Mouse (Mus musculus) bone marrow macrophage, adult 2 months (primary cell): ENCODE results near the gene Rock2. TPM values are rescaled to one million over a fixed set of nuclear protein-coding genes. Genes with fewer than 3 reads are reported as not detected.

Experiments
- H3K27ac ChIP-seq: 2 replicates; pipeline ENCODE4 v1.5.1; 2012; ENCODE audit warnings: low read depth, low read length; ENCODE audit not compliant: insufficient read depth
- H3K4me1 ChIP-seq: 2 replicates; pipeline ENCODE4 v1.6.1; 2012; ENCODE audit warnings: low read length; ENCODE audit not compliant: control insufficient read depth, insufficient read depth
- H3K4me3 ChIP-seq: 2 replicates; pipeline ENCODE4 v1.5.1; 2012; ENCODE audit warnings: mild to moderate bottlenecking, low read length, moderate library complexity; ENCODE audit not compliant: insufficient read depth
- CTCF ChIP-seq: IDR thresholded peaks from 2 replicates; pipeline ENCODE4 v1.5.1; 2012; ENCODE audit warnings: low read depth, mild to moderate bottlenecking, low read length, moderate library complexity
- POLR2A ChIP-seq: IDR thresholded peaks from 2 replicates; pipeline ENCODE4 v1.6.1; 2012; ENCODE audit warnings: mild to moderate bottlenecking, low read depth, low read length, borderline replicate concordance
- polyA plus RNA-seq: library from polyadenylated mRNA; stranded (reverse); fragments of >200 nt; gene quantifications from 2 replicates; pipeline ENCODE4 v1.2.4, GENCODE M21; 2012; ENCODE audit not compliant: missing spikeins, insufficient read depth, insufficient read length

Rock2 gene
- polyA plus RNA-seq, 1 experiment: 47.9 TPM

GRCm38 (mm10) chr12:16880077-16880476 is 14.6 kb upstream of the Rock2 start:
- TF ChIP-seq POLR2A (no peak), CTCF (no peak)
- peaks cover 39% of the 10 kb centered on the region for H3K4me1 ChIP-seq
- no peak overlapping the region for H3K27ac ChIP-seq
- no peak overlapping the region for H3K4me3 ChIP-seq

GRCm38 (mm10) chr12:16882442-16882841 is 12.3 kb upstream of the Rock2 start:
- H3K27ac ChIP-seq: no peak overlapping the region
- TF ChIP-seq CTCF (no peak), POLR2A (no peak)
- H3K4me3 ChIP-seq: no peak overlapping the region
- peaks cover 18% of the 10 kb centered on the region for H3K4me1 ChIP-seq

GRCm38 (mm10) chr12:16883111-16883510 is 11.6 kb upstream of the Rock2 start:
- Histone ChIP-seq H3K4me1 (peaks cover 17% of the 10 kb centered on the region), H3K4me3 (no peak overlapping the region), H3K27ac (no peak overlapping the region)
- TF ChIP-seq CTCF: no peak
- no peak for TF ChIP-seq POLR2A

GRCm38 (mm10) chr12:16884534-16884933 is 10.2 kb upstream of the Rock2 start:
- Histone ChIP-seq H3K4me1 (peaks cover 8% of the 10 kb centered on the region), H3K4me3 (no peak overlapping the region), H3K27ac (no peak overlapping the region)
- no peak for TF ChIP-seq POLR2A
- TF ChIP-seq CTCF: no peak

- Histone ChIP-seq H3K27ac (no peak overlapping the region), H3K4me3 (no peak overlapping the region)
- TF ChIP-seq CTCF (no peak), POLR2A (no peak)
These were observed 8.3 kb upstream of the Rock2 start for GRCm38 (mm10) chr12:16886354-16886753.

GRCm38 (mm10) chr12:16893039-16893438 is 1.7 kb upstream of the Rock2 start:
- Histone ChIP-seq H3K4me3 (no peak overlapping the region), H3K27ac (no peak overlapping the region), H3K4me1 (peaks cover 12% of the 10 kb centered on the region)
- TF ChIP-seq POLR2A (no peak), CTCF (no peak)

More at GRCm38 (mm10) chr12:16886354-16886753, 8.3 kb upstream of the Rock2 start:
- H3K4me1 ChIP-seq: peaks cover 6% of the 10 kb centered on the region

GRCm38 (mm10) chr12:16893656-16894395 is 869 bp upstream of the Rock2 start:
- Histone ChIP-seq H3K27ac (peak overlapping the region; percentile 97), H3K4me1 (peaks cover 14% of the 10 kb centered on the region), H3K4me3 (peak overlapping the region; percentile 97)
- no peak for TF ChIP-seq CTCF
- no peak for TF ChIP-seq POLR2A

- Histone ChIP-seq H3K27ac (peak overlapping the region; percentile 73), H3K4me1 (peaks cover 17% of the 10 kb centered on the region), H3K4me3 (peak overlapping the region; percentile 93)
- TF ChIP-seq CTCF (no peak), POLR2A (no peak)
These were observed 680 bp downstream of the Rock2 start for GRCm38 (mm10) chr12:16895221-16895928.

- Histone ChIP-seq H3K27ac (0 out of 2 replicates have a peak overlapping the region, but pooled peaks have one; percentile 73), H3K4me3 (peak overlapping the region; percentile 93), H3K4me1 (peaks cover 21% of the 10 kb centered on the region)
- TF ChIP-seq POLR2A (no peak), CTCF (no peak)
These were observed 1.5 kb downstream of the Rock2 start for GRCm38 (mm10) chr12:16896073-16896789.

GRCm38 (mm10) chr12:16897225-16897624 is 2.5 kb downstream of the Rock2 start:
- TF ChIP-seq CTCF (no peak), POLR2A (no peak)
- no peak overlapping the region for H3K27ac ChIP-seq
- no peak overlapping the region; the same call in 1 of the 2 replicates for H3K4me3 ChIP-seq
- H3K4me1 ChIP-seq: peaks cover 23% of the 10 kb centered on the region
